Mouse (Mus musculus) T-helper 1 cell (primary cell): ENCODE results near the gene Adam19.

ENCODE experiments used
- in situ Hi-C: fragments of 300-600 bp; cut with MboI, MseI; formaldehyde crosslinking; loops from one replicate; pipeline ENCODE4 v1.15.1; 2025; ENCODE audit warnings: high pct_unique_total_duplicates

Gene Adam19

GRCm38 (mm10) chr11:46054311-46054710, 1.5 kb upstream of the Adam19 start:
- in situ Hi-C loops, result no loop called here

- in situ Hi-C loops, result no loop called here
Measured at GRCm38 (mm10) chr11:46054911-46055895, 589 bp upstream of the Adam19 start.

DNA sequence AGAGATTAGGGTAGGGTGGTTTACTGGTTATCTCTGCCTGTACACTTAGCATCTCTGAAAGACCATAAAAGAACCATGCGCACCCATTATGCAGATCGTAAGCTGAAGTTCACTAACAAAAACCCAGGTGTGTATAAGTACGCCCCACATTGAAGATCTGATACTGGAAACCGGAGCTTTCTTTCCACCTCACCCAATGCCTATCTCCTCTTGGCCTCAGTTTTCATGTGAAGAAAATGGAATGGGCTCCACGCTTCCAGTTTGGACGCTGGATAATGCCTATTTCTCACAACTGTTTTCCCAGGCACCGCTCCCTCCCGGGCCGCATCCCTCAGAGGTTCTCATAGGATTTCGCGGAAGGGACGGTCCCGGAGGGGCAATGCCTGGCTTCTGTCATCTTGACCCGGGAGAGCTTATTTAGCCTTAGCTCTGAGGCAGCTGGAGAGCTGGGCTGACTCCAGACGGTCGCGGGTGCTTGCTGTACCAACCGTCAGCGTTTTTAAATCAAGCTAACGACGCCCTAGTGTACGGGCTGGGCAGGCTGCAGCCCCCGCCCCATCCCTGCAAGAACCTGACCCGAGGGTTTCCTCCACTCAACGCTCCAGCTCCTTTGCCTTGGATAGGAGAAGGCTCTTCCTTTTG, 1.1 kb downstream of the Adam19 start:
- in situ Hi-C loops, result no loop called here

DNA sequence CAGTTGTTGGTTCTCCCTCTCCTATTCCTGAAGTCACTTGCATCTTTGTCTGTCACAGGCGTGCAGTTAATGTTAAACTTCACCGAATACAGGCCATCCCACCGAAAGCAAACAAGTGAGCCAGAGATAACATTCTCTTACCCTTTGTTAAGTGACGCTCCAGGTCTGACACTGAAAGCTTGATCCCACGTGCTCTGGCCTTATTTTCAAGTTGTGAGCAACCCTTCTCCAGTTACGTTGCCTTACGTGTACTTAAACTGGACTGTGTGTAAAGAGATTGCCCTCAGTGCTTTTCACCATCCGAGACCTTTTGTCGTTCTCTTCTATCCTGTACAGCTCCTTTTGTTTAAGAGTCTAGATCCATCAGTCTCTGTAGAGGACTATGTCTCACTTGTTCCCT, 2.2 kb downstream of the Adam19 start:
- in situ Hi-C loops, result no loop called here

DNA sequence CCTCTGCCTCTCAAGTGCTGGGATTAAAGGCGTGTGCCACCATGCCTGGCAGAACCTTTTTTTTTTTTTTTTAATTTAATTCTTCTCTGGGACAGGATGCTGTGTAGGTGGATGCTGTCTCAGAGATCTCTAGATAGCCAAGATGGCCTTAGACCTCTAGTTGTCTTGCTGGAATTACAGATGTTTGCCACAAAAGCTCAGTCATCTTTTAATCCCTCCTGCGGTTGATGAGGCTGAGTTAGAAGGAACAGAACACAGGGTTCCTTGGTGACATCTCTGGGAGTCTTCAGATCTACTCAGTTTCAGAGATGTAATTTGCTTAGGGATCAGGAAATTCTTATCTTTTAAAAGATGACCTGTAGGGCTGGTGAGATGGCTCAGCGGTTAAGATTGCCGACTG, 3.1 kb downstream of the Adam19 start:
- in situ Hi-C loops, result no loop called here

DNA sequence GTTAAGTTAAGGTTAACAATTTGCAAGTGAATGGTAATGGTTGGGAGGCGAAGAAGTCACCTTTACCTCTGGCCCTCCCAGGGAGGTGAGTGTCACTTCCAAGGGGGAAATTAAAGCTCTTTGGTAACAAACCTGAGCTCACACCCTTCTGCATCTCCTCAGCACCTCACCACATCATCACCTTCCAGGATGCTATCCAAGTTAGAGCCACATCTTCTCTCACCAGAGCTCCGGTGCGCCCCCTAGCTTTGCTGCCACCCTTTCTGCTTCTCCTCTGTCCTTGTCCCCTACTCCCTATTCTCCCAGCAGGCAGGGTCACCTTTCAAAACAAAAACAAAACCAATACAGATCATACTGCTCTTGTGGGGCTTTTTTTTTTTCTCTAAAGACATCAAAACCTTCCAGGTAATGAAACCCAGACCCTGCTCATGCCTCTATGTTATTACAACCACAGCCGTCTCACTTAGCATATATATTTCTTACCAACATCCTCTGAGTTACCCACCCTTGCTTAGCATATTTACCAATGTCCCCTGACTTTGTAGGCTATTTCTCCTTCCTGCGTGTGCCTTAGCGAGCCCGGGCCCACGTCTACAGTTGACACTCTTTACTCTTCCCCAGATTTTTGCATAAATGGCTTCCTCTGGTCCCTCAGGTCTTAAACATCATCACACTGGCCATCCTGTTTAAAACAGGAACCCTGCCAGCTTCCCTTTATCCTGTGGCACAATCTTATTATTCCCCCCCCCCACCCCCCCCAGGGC, 4.3 kb downstream of the Adam19 start:
- in situ Hi-C loops, result loop anchor here (5.0 kb wide), 1 partner anchor 57 kb away; no protein-coding TSS in a partner anchor

- in situ Hi-C loops, result loop anchor here (5.0 kb wide), 1 partner anchor 57 kb away; no protein-coding TSS in a partner anchor
Measured at GRCm38 (mm10) chr11:46060651-46061020, 4.8 kb downstream of the Adam19 start.

DNA sequence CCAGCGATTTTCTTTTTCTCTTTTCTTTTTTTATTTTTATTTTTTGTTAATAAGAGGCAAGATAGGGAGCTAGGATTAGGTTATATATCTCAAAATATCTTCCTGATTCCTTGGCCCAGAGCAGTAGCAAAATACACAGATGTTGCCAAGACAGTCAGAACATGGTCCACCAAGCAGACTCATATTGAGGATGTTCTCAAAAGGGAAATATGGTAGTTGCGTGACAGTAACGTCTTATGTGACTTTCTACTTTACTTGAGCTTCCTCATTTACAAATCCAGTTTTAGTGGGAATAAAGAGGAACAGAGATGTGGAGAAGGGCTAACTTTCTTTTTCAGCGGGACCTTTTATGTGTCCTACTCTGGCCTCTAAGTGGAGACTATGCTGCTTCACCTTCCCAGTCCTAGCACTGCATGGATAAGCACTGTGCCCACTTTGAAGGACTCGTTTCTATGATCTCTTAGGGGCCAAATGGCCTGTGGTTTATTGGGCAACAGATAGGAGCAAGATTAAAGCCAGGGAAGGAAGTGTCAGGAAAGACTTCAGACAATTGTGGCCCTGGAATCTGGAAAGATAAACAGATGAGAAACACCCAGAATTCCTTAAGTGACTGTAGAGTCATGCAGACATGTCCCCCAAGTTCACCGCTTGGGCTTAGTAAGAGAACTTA, 6.1 kb downstream of the Adam19 start:
- in situ Hi-C loops, result loop anchor here (5.0 kb wide), 1 partner anchor 55 kb away; no protein-coding TSS in a partner anchor

GRCm38 (mm10) chr11:46062569-46062968, 6.8 kb downstream of the Adam19 start:
- in situ Hi-C loops, result loop anchor here (5.0 kb wide), 1 partner anchor 55 kb away; no protein-coding TSS in a partner anchor

- in situ Hi-C loops, result loop anchor here (5.0 kb wide), 1 partner anchor 54 kb away; no protein-coding TSS in a partner anchor
Measured at GRCm38 (mm10) chr11:46062993-46063731, 7.4 kb downstream of the Adam19 start.

DNA sequence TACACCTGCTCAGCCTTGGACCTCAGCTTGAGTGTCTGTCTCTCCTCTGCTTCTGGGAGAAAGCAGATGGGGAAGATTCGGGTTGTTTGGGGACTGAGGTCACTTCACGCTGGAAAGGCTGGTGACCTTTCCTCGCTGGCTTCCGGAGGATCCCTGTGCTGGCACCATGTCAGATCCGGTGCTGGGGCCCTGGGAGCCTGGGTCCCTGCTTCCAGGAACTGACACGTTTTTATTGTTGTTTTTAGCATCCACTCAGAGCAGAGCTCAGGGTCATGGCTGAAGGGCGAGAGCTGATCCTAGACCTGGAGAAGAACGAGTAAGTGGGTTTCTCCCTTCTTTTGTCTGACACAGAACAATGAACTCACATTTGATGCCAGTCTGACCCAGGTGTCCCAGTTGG, 9.0 kb downstream of the Adam19 start:
- in situ Hi-C loops, result loop anchor here (5.0 kb wide), 1 partner anchor 53 kb away; no protein-coding TSS in a partner anchor

- in situ Hi-C loops, result no loop called here
Measured at GRCm38 (mm10) chr11:46065201-46066011, 9.6 kb downstream of the Adam19 start.

DNA sequence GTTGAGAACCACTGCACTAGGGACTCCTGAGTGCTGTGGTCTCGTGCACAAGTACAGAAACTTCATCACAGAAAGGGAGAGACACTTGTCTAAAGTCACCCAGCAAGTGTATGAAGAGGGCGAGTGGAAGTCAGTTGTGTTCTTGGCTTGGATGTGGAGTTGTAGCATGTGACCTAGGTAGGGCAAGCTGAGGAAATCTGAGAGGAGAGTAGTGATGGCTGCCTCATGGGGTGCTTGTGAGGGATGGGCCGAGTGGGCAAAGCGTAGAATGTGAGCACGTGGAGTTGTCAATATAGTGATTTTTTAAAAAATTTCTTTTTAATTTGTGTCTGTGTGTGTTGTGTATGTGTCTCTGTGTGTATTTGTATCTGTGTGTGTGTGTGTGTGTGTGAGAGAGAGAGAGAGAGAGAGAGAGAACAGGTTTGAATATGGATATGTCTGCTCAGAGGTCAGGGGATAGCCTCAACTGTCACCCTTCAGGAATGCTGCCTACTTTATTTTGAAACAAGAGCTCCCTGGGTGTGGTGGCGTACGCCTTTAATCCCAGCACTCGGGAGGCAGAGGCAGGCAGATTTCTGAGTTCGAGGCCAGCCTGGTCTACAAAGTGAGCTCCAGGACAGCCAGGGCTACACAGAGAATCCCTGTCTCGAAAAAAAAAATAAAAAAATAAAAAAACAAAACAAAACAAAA, 11.7 kb downstream of the Adam19 start:
- in situ Hi-C loops, result no loop called here

- in situ Hi-C loops, result no loop called here
Measured at GRCm38 (mm10) chr11:46068756-46069407, 13.1 kb downstream of the Adam19 start.

DNA sequence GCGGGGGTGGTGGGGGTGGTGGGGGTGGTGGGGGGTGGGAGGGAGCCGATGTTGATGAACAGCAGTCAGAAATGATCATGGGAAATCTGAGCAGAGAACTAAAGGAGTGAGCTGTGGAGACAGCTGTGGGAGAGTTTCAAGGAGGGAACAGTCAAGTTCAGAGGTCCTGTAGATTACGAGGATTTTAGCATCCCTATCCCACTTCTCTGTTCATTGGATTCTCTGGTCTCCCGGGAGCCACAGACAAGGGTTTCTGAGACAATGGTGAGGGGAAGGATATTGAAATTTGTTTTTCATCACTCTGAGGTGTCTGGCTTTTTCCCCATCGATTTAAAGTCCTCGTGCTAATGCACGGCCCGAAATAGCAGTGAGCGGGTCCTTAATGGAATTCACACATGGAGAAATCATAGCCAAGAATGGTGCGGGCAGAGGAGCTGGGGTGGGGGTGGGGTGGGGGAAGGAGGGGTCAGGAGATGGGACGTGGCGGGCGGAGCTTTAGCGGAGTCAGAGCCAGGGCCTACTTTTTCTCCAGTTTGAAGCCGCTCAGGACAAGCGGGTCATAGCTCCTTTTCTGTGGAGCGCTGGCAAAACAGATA, 13.7 kb downstream of the Adam19 start:
- in situ Hi-C loops, result no loop called here

DNA sequence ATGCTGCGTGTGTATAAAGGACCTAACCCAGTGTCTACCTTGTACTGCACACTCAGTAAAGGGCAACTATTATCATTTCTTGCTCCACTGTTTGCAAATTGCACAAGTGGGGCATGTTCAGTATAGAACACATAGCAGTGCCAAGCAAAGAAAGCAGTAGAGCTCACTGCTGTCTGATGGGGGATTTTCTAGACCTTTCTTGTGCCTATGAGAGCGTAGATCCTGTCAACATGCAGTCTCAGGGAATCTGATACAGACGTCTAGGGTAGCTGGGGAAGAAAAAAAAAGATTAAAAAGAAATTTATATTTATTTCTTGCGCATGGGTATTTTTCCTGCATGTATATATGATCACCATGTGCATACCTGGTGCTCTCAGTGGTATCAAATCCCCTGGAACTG, 14.4 kb downstream of the Adam19 start:
- in situ Hi-C loops, result no loop called here

- in situ Hi-C loops, result no loop called here
Measured at GRCm38 (mm10) chr11:46070789-46071188, 15.0 kb downstream of the Adam19 start.

GRCm38 (mm10) chr11:46072466-46073060, 16.8 kb downstream of the Adam19 start:
- in situ Hi-C loops, result no loop called here
